Mouse (Mus musculus) ES-E14 (cell line): ENCODE data around the gene Cbln3.

Experiments used
- CHD2 ChIP-seq: IDR thresholded peaks from 2 replicates; pipeline ENCODE4 v1.6.1; 2014; ENCODE audit warnings: mild to moderate bottlenecking, low read depth, low read length, inconsistent platforms
- HCFC1 ChIP-seq: IDR thresholded peaks from 2 replicates; pipeline ENCODE4 v1.6.1; 2012; ENCODE audit warnings: low read length, inconsistent platforms, borderline replicate concordance; ENCODE audit not compliant: insufficient read depth
- MAFK ChIP-seq: IDR thresholded peaks from 2 replicates; pipeline ENCODE4 v1.6.1; 2014; ENCODE audit warnings: mild to moderate bottlenecking, low read depth, low read length, inconsistent platforms; ENCODE audit not compliant: insufficient read depth
- ZC3H11A ChIP-seq: IDR thresholded peaks from 2 replicates; pipeline ENCODE4 v1.6.1; 2012; ENCODE audit warnings: low read depth, mild to moderate bottlenecking, inconsistent platforms, low read length, borderline replicate concordance
- ZNF384 ChIP-seq: IDR thresholded peaks from 2 replicates; pipeline ENCODE4 v1.6.1; 2012; ENCODE audit warnings: low read depth, low read length, inconsistent platforms

DNA sequence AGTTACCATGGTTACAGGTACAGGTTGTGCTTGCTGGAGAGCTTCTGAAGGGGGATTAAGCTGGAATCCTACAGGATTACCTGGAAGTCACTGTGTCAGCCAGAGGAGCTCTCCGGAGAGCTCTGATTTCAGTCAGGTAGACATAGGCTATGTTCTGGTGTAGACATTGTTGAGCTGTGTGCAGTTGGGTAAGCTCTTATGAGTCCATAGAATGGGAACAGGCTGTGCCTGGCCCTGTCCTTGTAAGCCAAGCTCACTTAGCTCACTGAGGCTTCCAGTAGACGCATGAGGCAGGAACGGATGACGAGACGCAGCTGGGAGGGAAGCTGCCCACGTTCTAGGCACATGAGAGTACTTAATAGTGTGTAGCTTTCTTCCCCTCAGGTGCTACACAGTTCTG, 22.0 kb downstream of the Cbln3 start:
- TF ChIP-seq HCFC1 (no peak), MAFK (no peak), CHD2 (no peak), ZNF384 (no peak), ZC3H11A (no peak)
